Mouse (Mus musculus) heart, adult 2 months (tissue): ENCODE data around the gene 1110065P20Rik.

Source experiments
- CTCF ChIP-seq: fragments of 200-600 bp; IDR thresholded peaks from 2 replicates; pipeline ENCODE4 v1.8.1; 2022; ENCODE audit warnings: antibody characterized with exemption, mild to moderate bottlenecking, moderate library complexity
- EP300 ChIP-seq: fragments of 200-500 bp; IDR thresholded peaks from 2 replicates; pipeline ENCODE4 v1.6.1; 2011; ENCODE audit warnings: low read depth, low read length, control low read depth; ENCODE audit not compliant: insufficient read depth
- POLR2A ChIP-seq: fragments of 200-500 bp; IDR thresholded peaks from 2 replicates; pipeline ENCODE4 v1.6.1; 2011; ENCODE audit warnings: mild to moderate bottlenecking, low read depth, low read length, control low read depth; ENCODE audit not compliant: insufficient read depth

GRCm38 (mm10) chr4:124880599-124880998 is 29.6 kb upstream of the 1110065P20Rik start, which contains the start of gene Epha10:
- no peak for TF ChIP-seq EP300
- no peak for TF ChIP-seq CTCF
- TF ChIP-seq POLR2A, result no peak
